Mouse (Mus musculus) heart, postnatal 0 days (tissue): ENCODE data around the gene Dad1. TPM values are rescaled to one million over a fixed set of nuclear protein-coding genes. Genes with fewer than 3 reads are reported as not detected.
"Not testable (repeated sequence)": the region's sequence is repeated elsewhere in the genome, so short reads cannot be mapped to it uniquely, and the experiment has no call there.

Experiments used
- ATAC-seq: fragments of 200-750 bp; cut with Nextera tagmentation; 2 replicates; pipeline ENCODE4 v1.8.0; 2017; ENCODE audit warnings: low read depth, moderate number of reproducible peaks, moderate library complexity; ENCODE audit not compliant: insufficient read depth
- DNase-seq: peaks from one replicate; pipeline ENCODE4 v3.0.0-alpha.2; 2016; ENCODE audit warnings: low spot score
- H3K27ac ChIP-seq: fragments of 300-500 bp; sonication (generic); 2 replicates; pipeline ENCODE4 v1.5.1; 2014; ENCODE audit warnings: low read depth, mild to moderate bottlenecking
- H3K27me3 ChIP-seq: fragments of 300-500 bp; sonication (generic); 2 replicates; pipeline ENCODE4 v1.6.1; 2014; ENCODE audit warnings: low read length, mixed read lengths; ENCODE audit not compliant: control insufficient read depth, insufficient read depth
- H3K36me3 ChIP-seq: fragments of 300-500 bp; sonication (generic); replicated peaks from 2 replicates; pipeline ENCODE4 v1.6.1; 2014; ENCODE audit warnings: low read length, mixed read lengths; ENCODE audit not compliant: control insufficient read depth, insufficient read depth
- H3K4me1 ChIP-seq: fragments of 300-500 bp; sonication (generic); 2 replicates; pipeline ENCODE4 v1.6.1; 2014; ENCODE audit warnings: antibody characterized with exemption; ENCODE audit not compliant: control insufficient read depth, insufficient read depth
- H3K4me2 ChIP-seq: fragments of 300-500 bp; sonication (generic); 2 replicates; pipeline ENCODE4 v1.6.1; 2014; ENCODE audit warnings: low read depth, mild to moderate bottlenecking, low read length, moderate library complexity
- H3K4me3 ChIP-seq: fragments of 300-500 bp; sonication (generic); 2 replicates; pipeline ENCODE4 v1.5.1; 2014; ENCODE audit warnings: low read depth, low read length
- H3K9ac ChIP-seq: fragments of 300-500 bp; sonication (generic); replicated peaks from 2 replicates; pipeline ENCODE4 v1.6.1; 2014; ENCODE audit warnings: low read depth, low read length, mixed read lengths
- H3K9me3 ChIP-seq: fragments of 300-500 bp; sonication (generic); replicated peaks from 2 replicates; pipeline ENCODE4 v1.6.1; 2016; ENCODE audit warnings: low read length; ENCODE audit not compliant: control insufficient read depth
- CTCF ChIP-seq: IDR thresholded peaks from 2 replicates; pipeline ENCODE4 v1.5.1; 2016; ENCODE audit warnings: antibody characterized with exemption, control low read depth, low read depth
- EP300 ChIP-seq: IDR thresholded peaks from 2 replicates; pipeline ENCODE4 v1.6.1; 2016; ENCODE audit warnings: antibody characterized with exemption, low read depth
- WGBS: fragments of 180-500 bp; shearing (Covaris S2); extraction: QIAGEN DNeasy Blood & Tissue Kit; methylation state at CpG from one replicate; pipeline ENCODE4 v1.1.7; 2014; 5-methylcytosine and 5-hydroxymethylcytosine counted together
- polyA plus RNA-seq: library from polyadenylated mRNA; unstranded; fragments of >200 nt; fragmentation: Nextera tagmentation; extraction: Ambion mirVana; gene quantifications from 2 replicates; pipeline ENCODE4 v1.2.1, GENCODE M21; 2015
- total RNA-seq: library from RNA; depleted of rRNA; stranded (reverse); fragments of >200 nt; gene quantifications from 2 replicates; pipeline ENCODE4 v1.2.3, GENCODE M21; 2014; ENCODE audit warnings: low replicate concordance

Gene Dad1
- total and polyA plus RNA-seq, 2 experiments from 2014 or later, result 313 to 389 TPM

- Histone ChIP-seq H3K27ac (no peak overlapping the region), H3K36me3 (no peaks in the 10 kb centered on the region; the same call in 1 of the 2 replicates), H3K4me1 (peaks cover 30% of the 10 kb centered on the region), H3K4me3 (no peak overlapping the region), H3K27me3 (no peaks in the 10 kb centered on the region), H3K9ac (no peak overlapping the region), H3K4me2 (no peak overlapping the region; the same call in 1 of the 2 replicates), H3K9me3 (no peaks in the 10 kb centered on the region)
- TF ChIP-seq CTCF, result no peak
- no peak for TF ChIP-seq EP300
- ATAC-seq, result no peak
- 69% methylated on average over 21 of the region's 21 CpGs for WGBS
- DNase-seq, result no peak
These were observed 22.5 kb downstream of the Dad1 start for GRCm38 (mm10) chr14:54231176-54231956.

GRCm38 (mm10) chr14:54230638-54231150, 23.2 kb downstream of the Dad1 start:
- no peak for TF ChIP-seq CTCF
- no peak for TF ChIP-seq EP300
- Histone ChIP-seq H3K9me3 (no peaks in the 10 kb centered on the region), H3K4me2 (no peak overlapping the region), H3K27ac (no peak overlapping the region), H3K9ac (no peak overlapping the region), H3K4me3 (no peak overlapping the region), H3K36me3 (no peaks in the 10 kb centered on the region; the same call in 1 of the 2 replicates), H3K4me1 (peaks cover 30% of the 10 kb centered on the region), H3K27me3 (no peaks in the 10 kb centered on the region)
- DNase-seq, result no peak
- no peak for ATAC-seq
- WGBS, result 72% methylated on average over 14 of the region's 14 CpGs

GRCm38 (mm10) chr14:54229849-54230248, 24.1 kb downstream of the Dad1 start:
- H3K9ac ChIP-seq, H3K9me3 ChIP-seq, H3K36me3 ChIP-seq, H3K4me3 ChIP-seq, H3K27me3 ChIP-seq, H3K27ac ChIP-seq, H3K4me2 ChIP-seq, ATAC-seq, DNase-seq: not testable (repeated sequence)
- 89% methylated on average over 3 of the region's 4 CpGs for WGBS
- peaks cover 32% of the 10 kb centered on the region for H3K4me1 ChIP-seq

- Histone ChIP-seq H3K27ac (peak overlapping the region; percentile 18; the same call in 1 of the 2 replicates), H3K9ac (peak overlapping the region; percentile 28; the same call in 1 of the 2 replicates)
- no peak for ATAC-seq
These were observed 24.8 kb downstream of the Dad1 start for GRCm38 (mm10) chr14:54228933-54229713.

GRCm38 (mm10) chr14:54228501-54228900, 25.4 kb downstream of the Dad1 start:
- no peaks in the 10 kb centered on the region for H3K9me3 ChIP-seq
- peaks cover 24% of the 10 kb centered on the region for H3K4me1 ChIP-seq
- H3K4me3 ChIP-seq, result peak overlapping the region; percentile 43; the same call in 1 of the 2 replicates
- DNase-seq (no peak), ATAC-seq (no peak)
- WGBS, result 30% methylated on average over 7 of the region's 7 CpGs
- no peak for TF ChIP-seq CTCF
- TF ChIP-seq EP300, result no peak
- H3K36me3 ChIP-seq, result no peaks in the 10 kb centered on the region
- H3K27ac ChIP-seq, result peak overlapping the region; percentile 72; the same call in 1 of the 2 replicates
- peak overlapping the region; percentile 28; the same call in 1 of the 2 replicates for H3K9ac ChIP-seq
- no peaks in the 10 kb centered on the region for H3K27me3 ChIP-seq
- peak overlapping the region; percentile 63 for H3K4me2 ChIP-seq

More at GRCm38 (mm10) chr14:54228933-54229713, 24.8 kb downstream of the Dad1 start:
- TF ChIP-seq CTCF, result no peak
- no peaks in the 10 kb centered on the region for H3K36me3 ChIP-seq
- DNase-seq, result no peak
- no peaks in the 10 kb centered on the region for H3K9me3 ChIP-seq
- no peak overlapping the region for H3K4me3 ChIP-seq
- peaks cover 31% of the 10 kb centered on the region for H3K4me1 ChIP-seq
- H3K4me2 ChIP-seq, result peak overlapping the region; percentile 16; the same call in 1 of the 2 replicates
- 25% methylated on average over 25 of the region's 25 CpGs for WGBS
- H3K27me3 ChIP-seq, result no peaks in the 10 kb centered on the region
